Mouse (Mus musculus): ENCODE measurements at regions not wholly inside any gene's neighbourhood (a gene's known extent, or its start where the extent isn't known, plus 50 kb on each side); places are given as distances from the start of the nearest gene placed in this dataset.

DNA sequence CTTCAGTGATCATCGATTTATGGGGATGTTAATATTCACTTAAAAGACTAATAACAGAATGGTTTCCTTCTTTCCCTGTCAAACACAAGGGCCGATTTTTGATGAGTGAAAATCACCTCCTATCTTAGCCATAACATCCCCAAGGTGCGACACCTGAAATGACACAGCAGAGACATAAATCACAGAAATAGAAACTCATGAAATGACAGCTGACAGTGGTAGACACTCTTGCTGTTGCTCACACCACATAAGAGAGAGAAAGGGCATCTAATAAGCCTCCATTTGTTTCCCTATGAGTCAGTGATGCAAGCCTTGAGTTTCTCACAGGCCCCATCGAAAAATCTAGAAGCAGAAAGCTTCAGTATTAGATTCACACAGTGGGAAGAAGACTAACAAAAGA, 63.9 kb upstream of the Rbpj start:
- TF ChIP-seq CTCF (IDR thresholded peaks at IDR 0.05; ENCODE audit: borderline replicate concordance, extremely low read depth, insufficient read depth, insufficient read length) (no peak), POLR2A (IDR thresholded peaks at IDR 0.05; ENCODE audit: borderline replicate concordance, extremely low read depth, insufficient read depth, insufficient read length, poor library complexity, severe bottlenecking) (no peak)
